Mouse (Mus musculus) retina, embryonic 14.5 days (tissue): ENCODE results near the gene Arhgap19.

Source experiments
- DNase-seq: peaks from one replicate; pipeline ENCODE4 v3.0.0-alpha.2; 2015; ENCODE audit warnings: low spot score

The Arhgap19 gene

GRCm38 (mm10) chr19:41831718-41832391 lies 30.0 kb upstream of the Arhgap19 start:
- peak; percentile 54 for DNase-seq

DNA sequence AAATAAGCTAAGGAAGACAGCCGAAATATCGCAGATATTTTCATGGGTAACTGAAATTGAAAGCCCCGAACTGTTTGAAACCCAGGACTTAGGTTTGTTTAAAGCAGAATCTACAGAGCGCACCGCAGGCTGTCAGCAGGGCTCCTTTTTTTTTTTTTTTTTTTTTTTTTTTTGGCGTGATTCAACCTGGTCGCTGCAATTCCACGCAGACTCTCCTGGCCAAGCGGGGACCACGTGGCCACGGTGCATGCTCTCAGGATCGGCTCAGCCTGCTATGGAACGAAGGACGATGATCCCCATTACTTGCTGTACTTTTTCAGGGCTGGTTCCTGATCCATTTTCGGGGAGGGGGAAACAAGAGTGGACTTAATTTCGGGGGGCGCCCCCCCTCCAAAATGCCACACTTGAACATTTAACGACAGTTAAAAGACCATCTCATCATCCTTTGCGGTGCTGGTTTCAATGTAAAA lies 29.3 kb upstream of the Arhgap19 start:
- DNase-seq = no peak

- DNase-seq = peak; percentile 62
Measured at GRCm38 (mm10) chr19:41830106-41831031, 28.5 kb upstream of the Arhgap19 start.

- DNase-seq = peak; percentile 91
Measured at GRCm38 (mm10) chr19:41829381-41830105, 27.7 kb upstream of the Arhgap19 start, which contains the start of gene Frat1. TSS of gene Frat1 (plus strand) at chr19:41829970.

- DNase-seq = no peak
Measured at GRCm38 (mm10) chr19:41828941-41829340, 27.1 kb upstream of the Arhgap19 start.

GRCm38 (mm10) chr19:41826529-41826928 lies 24.7 kb upstream of the Arhgap19 start:
- no peak for DNase-seq

- DNase-seq = no peak
Measured at GRCm38 (mm10) chr19:41824950-41825349, 23.1 kb upstream of the Arhgap19 start.

- DNase-seq = no peak
Measured at GRCm38 (mm10) chr19:41822589-41822988, 20.7 kb upstream of the Arhgap19 start.

DNA sequence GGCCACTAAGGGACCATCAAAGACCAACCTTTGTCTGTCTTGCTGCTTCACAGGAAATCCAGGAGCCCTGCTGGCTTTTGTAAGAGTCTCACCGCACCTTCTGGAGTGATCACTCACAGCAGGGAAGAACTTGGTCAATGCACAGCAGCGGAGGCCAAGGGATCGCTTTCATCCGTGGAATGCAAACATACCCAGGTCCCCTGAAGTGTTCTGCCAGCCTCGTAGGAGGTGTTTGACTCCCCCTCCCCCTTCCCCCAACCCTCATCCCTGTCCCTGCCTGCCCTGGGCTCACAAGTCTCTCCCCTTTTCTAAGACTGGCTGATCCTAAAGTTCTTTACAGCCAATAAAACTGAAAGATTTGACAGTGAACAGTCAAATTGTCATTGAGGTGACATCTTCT lies 19.6 kb upstream of the Arhgap19 start:
- DNase-seq = no peak

- no peak for DNase-seq
Measured at GRCm38 (mm10) chr19:41818749-41819148, 16.9 kb upstream of the Arhgap19 start.

DNA sequence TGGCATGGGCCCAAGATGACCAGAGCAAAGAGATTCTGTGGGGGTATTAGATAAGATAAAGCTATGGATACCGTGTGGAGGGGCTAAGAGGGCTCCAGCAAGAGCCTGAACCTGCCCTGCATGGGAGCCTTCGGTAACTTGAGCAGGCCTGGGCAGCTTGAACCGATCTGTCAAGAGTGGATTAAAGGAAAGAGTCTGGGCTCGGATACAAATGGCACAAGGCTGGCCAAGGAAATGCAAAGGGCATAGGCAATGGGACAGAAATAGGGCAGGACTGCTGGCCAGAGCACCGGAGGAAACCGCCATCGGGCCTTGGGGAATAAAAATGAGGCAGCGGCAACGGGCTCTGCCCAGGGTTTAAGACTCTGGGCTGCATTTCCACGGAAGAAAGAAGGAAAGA lies 15.5 kb upstream of the Arhgap19 start:
- no peak for DNase-seq

DNA sequence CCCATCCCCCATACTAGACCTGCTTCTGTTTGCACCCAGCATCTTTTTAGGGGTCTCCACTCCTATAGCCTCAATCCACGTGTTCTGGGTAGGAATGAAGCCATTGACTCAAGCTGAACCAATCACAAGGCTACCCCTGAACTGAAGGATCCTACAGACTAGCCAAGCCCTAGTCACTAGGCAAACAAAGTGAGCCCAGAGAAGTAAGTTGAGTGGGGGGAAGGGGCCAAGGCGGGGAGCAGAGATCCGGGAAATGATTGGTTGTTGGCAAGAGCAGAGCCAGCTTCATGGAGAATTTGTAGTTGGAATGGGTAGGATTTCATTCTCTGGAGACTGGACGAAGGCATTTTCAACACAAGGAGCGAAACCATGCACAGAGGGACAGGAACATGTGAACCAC lies 15.1 kb upstream of the Arhgap19 start:
- no peak for DNase-seq

DNA sequence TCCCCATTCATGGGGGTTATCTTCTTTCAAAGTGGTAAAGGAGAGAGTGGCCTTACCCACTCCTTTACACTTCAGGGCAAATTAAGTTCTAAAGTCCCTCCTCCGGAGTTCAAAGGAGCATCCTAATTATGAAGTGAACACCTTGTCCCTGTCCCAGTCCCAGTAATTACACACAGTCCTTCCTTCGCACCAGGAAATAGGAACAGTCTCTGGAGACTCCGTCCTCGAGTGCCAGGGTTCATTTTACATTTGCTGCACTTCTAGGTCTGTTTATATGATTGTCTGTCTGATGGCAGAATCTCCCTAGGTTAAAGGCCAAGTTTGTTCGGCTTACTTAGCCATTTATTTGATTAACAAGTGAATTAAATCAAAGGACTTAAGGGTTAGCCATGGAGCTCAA lies 14.6 kb upstream of the Arhgap19 start:
- DNase-seq = no peak

GRCm38 (mm10) chr19:41813374-41813773 lies 11.5 kb upstream of the Arhgap19 start:
- DNase-seq = no peak

- DNase-seq = no peak
Measured at GRCm38 (mm10) chr19:41812525-41812924, 10.7 kb upstream of the Arhgap19 start.

DNA sequence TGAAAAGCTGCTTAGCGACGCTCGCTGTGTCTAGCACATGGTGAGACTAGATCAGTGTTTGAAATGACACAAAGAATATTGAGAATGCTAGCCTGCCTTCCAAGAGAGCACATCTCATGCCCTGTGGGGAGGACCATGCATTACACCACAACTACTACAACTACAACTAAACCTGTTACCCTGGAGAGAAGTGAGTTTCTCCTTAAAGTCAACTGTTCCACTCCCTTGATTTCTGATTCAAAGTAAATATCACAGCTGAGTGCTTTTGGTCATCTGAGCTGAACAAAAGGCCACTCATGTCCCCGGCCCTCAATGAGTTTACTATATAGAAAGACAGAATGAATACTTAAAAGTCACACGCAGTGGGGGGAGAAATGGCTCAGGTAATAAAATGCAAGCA lies 8.2 kb upstream of the Arhgap19 start:
- no peak for DNase-seq

DNA sequence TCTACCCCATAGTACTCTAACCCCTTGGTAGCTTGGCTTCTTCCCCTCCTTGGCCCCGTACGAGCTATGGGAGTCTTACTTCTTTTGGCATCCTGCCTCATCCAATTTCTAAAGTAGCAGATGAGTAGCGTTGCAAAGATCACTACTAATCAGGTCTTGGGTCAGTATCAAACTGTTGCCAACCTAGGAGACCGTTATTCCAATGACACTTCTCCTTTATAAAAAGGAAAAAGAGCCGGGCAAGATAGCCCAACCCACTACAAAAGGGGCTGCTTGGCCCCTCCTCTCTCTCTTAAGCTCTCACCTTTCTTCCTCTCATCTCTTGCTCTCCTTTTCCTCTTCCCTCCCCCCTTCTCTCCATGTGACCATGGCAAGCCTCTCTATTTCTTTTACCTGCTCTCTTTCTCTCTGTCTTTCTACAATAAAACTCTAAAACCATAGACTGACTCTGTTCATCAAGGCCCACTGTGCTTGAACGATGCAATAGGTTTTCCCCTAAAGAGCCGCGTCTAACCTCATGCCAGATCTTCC lies 6.3 kb upstream of the Arhgap19 start:
- DNase-seq = no peak

- no peak for DNase-seq
Measured at GRCm38 (mm10) chr19:41807497-41807896, 5.7 kb upstream of the Arhgap19 start.

DNA sequence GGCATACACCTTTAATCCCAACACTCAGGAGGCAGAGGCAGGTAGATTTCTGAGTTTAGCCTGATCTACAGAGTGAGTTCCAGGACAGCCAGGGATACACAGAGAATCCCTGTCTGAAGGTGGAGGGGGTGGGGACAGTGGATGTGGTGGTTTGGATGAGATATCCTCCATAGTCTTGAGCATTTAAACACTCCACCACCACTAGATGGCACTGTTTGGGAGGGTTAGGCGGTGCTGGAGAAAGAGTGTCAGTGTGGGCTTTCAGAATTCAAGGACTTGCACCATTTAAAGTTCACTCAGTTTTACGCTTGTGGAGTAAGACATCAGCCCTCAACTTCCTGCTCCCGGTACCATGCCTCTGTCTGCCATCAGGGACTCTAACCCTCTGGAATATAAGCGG lies 4.0 kb upstream of the Arhgap19 start:
- no peak for DNase-seq

DNA sequence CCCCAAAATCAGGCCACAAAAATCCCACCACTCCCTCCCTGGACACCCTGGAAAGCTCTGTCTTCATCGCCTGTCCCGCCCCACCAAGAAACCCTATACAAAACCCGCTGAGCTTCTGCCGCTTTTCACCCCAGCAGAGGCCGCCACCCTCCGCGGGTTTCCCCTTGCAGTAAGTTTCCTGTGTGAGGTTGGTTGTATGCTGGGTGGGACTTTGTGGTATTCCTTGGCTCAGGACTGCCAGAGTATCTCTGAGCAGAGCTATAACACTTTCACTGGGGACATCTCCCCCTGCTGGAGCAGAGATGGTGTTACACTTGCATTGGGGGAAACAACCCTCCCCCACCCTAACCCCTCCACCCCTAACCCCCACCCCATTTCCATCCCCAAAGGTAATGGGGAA lies 1.5 kb upstream of the Arhgap19 start:
- peak; percentile 41 for DNase-seq

GRCm38 (mm10) chr19:41800986-41801741 lies 683 bp downstream of the Arhgap19 start:
- DNase-seq = no peak
